Mouse (Mus musculus) G1E (cell line): ENCODE results near the gene Rara.

Experiments
- CTCF ChIP-seq: IDR thresholded peaks from 2 replicates; pipeline ENCODE4 v1.5.1; 2012; ENCODE audit warnings: low read depth, low read length, inconsistent platforms, mixed read lengths
- GATA1 ChIP-seq: IDR thresholded peaks from 2 replicates; pipeline ENCODE4 v1.6.1; 2012; ENCODE audit warnings: borderline replicate concordance, low read length, inconsistent platforms, mixed read lengths

- TF ChIP-seq CTCF (no peak), GATA1 (no peak)
These were observed 16.1 kb upstream of the Rara start for GRCm38 (mm10) chr11:98911498-98911897.
